Mouse (Mus musculus) limb, embryonic 14.5 days (tissue): Measurements from ENCODE around the gene Papln. TPM values are rescaled to one million over a fixed set of nuclear protein-coding genes. Genes with fewer than 3 reads are reported as not detected.
A peak's percentile ranks its signal among the peaks of the same experiment; 100 is the strongest.

Experiments used
- ATAC-seq: fragments of 200-750 bp; cut with Nextera tagmentation; 2 replicates; pipeline ENCODE4 v1.8.0; 2017; ENCODE audit warnings: low read depth, moderate number of reproducible peaks, moderate TSS enrichment; ENCODE audit not compliant: low FRiP score
- DNase-seq: peaks from one replicate; pipeline ENCODE4 v3.0.0-alpha.2; 2015; ENCODE audit warnings: low spot score
- H3K27ac ChIP-seq: fragments of 300-500 bp; sonication (generic); replicated peaks from 2 replicates; pipeline ENCODE4 v1.5.1; 2014; ENCODE audit warnings: low read depth, mild to moderate bottlenecking, low read length, moderate library complexity, mixed read lengths
- H3K27me3 ChIP-seq: fragments of 300-500 bp; sonication (generic); 2 replicates; pipeline ENCODE4 v1.6.1; 2014; ENCODE audit warnings: low read length, mixed read lengths; ENCODE audit not compliant: control insufficient read depth, insufficient read depth
- H3K36me3 ChIP-seq: fragments of 300-500 bp; sonication (generic); 2 replicates; pipeline ENCODE4 v1.6.1; 2014; ENCODE audit warnings: mild to moderate bottlenecking, low read length, moderate library complexity, mixed read lengths; ENCODE audit not compliant: control insufficient read depth, insufficient read depth
- H3K4me1 ChIP-seq: fragments of 300-500 bp; sonication (generic); 2 replicates; pipeline ENCODE4 v1.6.1; 2014; ENCODE audit warnings: antibody characterized with exemption, low read length, mixed read lengths; ENCODE audit not compliant: control insufficient read depth, insufficient read depth
- H3K4me2 ChIP-seq: fragments of 300-500 bp; sonication (generic); replicated peaks from 2 replicates; pipeline ENCODE4 v1.6.1; 2014; ENCODE audit warnings: low read depth, mild to moderate bottlenecking, low read length, moderate library complexity; ENCODE audit not compliant: severe bottlenecking
- H3K4me3 ChIP-seq: fragments of 300-500 bp; sonication (generic); replicated peaks from 2 replicates; pipeline ENCODE4 v1.5.1; 2014; ENCODE audit warnings: low read length
- H3K9ac ChIP-seq: fragments of 300-500 bp; sonication (generic); 2 replicates; pipeline ENCODE4 v1.6.1; 2014; ENCODE audit warnings: mild to moderate bottlenecking, low read depth, low read length, moderate library complexity; ENCODE audit not compliant: severe bottlenecking
- H3K9me3 ChIP-seq: fragments of 300-500 bp; sonication (generic); 2 replicates; pipeline ENCODE4 v1.6.1; 2016; ENCODE audit warnings: low read length; ENCODE audit not compliant: control insufficient read depth
- POLR2A ChIP-seq: fragments of 200-500 bp; IDR thresholded peaks from 2 replicates; pipeline ENCODE4 v1.8.0; 2012; ENCODE audit warnings: inconsistent platforms, mild to moderate bottlenecking, moderate library complexity, borderline replicate concordance; ENCODE audit not compliant: insufficient read depth, insufficient read length; ENCODE audit errors: extremely low read depth
- WGBS: fragments of 180-500 bp; shearing (Covaris S2); extraction: QIAGEN DNeasy Blood & Tissue Kit; methylation state at CpG from one replicate; pipeline ENCODE4 v1.1.7; 2014; 5-methylcytosine and 5-hydroxymethylcytosine counted together
- polyA plus RNA-seq, 2 experiments: library from polyadenylated mRNA; depleted of rRNA in 1 of 2; stranded (reverse) in 1 of 2; unstranded in 1 of 2; fragments of >200 nt; fragmentation: Nextera tagmentation in 1 of 2; extraction: Ambion mirVana in 1 of 2; gene quantifications; 2 replicates each; pipeline versions ENCODE4 v1.2.1 to v1.2.3; 2012 to 2014

The Papln gene
- polyA plus RNA-seq, 2 experiments: 2.0 to 5.2 TPM

DNA sequence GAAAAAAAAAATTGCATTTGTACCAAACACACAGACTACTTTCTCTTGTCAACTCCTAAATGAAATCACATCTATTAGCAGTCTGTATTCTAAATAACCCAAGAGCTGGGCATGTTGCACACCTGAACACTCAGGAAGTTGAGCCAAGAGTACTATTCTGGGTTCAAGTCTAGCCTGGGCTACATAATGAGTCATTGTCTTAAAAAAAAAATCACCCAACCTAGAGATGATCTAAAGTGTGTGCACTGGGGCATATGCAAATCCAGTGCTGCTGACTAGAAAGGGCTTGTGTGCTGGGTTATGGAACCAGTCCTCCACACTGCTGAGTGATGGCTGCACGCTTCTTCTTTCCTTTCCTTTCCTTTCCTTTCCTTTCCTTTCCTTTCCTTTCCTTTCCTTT lies 24.8 kb upstream of the Papln start:
- Histone ChIP-seq H3K4me1 (no peaks in the 10 kb centered on the region), H3K4me3 (no peak overlapping the region), H3K27ac (no peak overlapping the region), H3K36me3 (peaks cover 34% of the 10 kb centered on the region), H3K4me2 (no peak overlapping the region), H3K9me3 (no peaks in the 10 kb centered on the region), H3K9ac (no peak overlapping the region), H3K27me3 (no peaks in the 10 kb centered on the region)
- 91% methylated on average over 1 of the region's 1 CpGs for WGBS
- DNase-seq: no peak
- ATAC-seq: no peak
- TF ChIP-seq POLR2A: no peak

DNA sequence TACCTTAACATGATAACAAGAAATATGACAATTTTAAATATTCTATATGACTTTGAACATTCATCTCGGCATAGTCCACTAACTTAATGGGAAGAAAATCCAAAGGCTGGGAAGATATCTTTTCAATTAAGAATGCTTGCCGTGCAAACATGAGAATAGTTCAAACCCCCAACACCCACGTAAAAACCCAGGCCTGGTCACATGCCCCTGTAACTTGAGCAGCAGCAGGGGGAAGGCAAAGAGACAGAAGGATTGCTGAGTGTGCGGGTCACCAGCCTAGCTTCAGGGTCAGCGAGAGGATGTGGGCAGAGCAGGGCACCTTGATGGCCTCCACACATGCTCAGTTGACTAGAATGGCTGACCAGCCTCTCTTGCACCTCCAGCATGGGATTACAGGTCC lies 21.7 kb upstream of the Papln start:
- no peak overlapping the region for H3K27ac ChIP-seq
- no peak overlapping the region for H3K4me3 ChIP-seq
- no peak for TF ChIP-seq POLR2A
- H3K36me3 ChIP-seq: peaks cover 6% of the 10 kb centered on the region; the same call in 1 of the 2 replicates
- no peak overlapping the region for H3K9ac ChIP-seq
- no peak overlapping the region for H3K4me2 ChIP-seq
- peaks cover 4% of the 10 kb centered on the region; the same call in 1 of the 2 replicates for H3K4me1 ChIP-seq
- H3K9me3 ChIP-seq: no peaks in the 10 kb centered on the region
- no peak for DNase-seq
- no peak for ATAC-seq
- H3K27me3 ChIP-seq: no peaks in the 10 kb centered on the region
- 43% methylated on average over 5 of the region's 5 CpGs for WGBS

DNA sequence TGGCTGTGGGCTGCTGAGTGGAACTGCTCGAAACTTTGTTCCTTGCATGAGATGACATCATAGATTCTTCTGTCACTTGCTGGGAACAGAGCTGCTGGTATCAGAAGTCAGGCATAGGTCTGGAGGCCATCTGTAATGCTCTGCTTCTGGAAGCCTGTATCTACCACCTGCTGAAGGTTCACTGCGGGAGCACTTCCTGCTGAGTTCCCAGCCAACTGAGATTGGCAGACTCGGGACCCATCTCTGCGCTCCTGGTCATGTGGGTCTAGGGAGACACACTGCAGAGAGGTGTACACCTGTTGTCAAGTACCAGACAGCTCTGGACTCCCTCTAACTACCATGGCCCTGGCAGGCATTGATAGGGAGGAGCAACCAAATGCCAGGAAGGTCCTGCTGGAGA lies 20.6 kb upstream of the Papln start:
- WGBS: 71% methylated on average over 4 of the region's 4 CpGs
- no peak for TF ChIP-seq POLR2A
- ATAC-seq: no peak

DNA sequence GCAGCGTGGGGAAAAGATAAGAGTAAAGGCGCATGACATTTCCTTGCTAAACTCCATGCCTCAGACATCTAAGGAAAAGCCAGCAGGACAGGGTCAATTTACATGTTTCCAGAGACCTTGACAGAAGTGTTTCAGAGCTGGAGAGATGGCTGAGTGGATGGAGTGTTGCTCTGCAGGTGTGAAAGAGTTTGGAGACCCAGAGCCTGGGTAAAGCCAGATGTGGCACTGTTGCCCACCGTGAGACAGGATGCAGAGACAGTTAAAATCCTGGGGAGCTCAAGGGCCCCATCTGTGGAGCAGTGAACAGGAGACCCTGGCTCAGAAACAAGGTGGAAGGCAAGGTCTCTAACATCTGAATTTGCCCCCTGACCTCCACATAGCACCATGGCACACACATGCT lies 19.7 kb upstream of the Papln start:
- 57% methylated on average over 3 of the region's 3 CpGs for WGBS
- no peak for TF ChIP-seq POLR2A

More for the DNA sequence above, 20.6 kb upstream of the Papln start:
- Histone ChIP-seq H3K27ac (no peak overlapping the region), H3K4me2 (no peak overlapping the region), H3K9ac (no peak overlapping the region), H3K27me3 (no peaks in the 10 kb centered on the region), H3K4me3 (no peak overlapping the region), H3K9me3 (no peaks in the 10 kb centered on the region), H3K4me1 (peaks cover 4% of the 10 kb centered on the region; the same call in 1 of the 2 replicates), H3K36me3 (no peaks in the 10 kb centered on the region)
- no peak for DNase-seq

DNA sequence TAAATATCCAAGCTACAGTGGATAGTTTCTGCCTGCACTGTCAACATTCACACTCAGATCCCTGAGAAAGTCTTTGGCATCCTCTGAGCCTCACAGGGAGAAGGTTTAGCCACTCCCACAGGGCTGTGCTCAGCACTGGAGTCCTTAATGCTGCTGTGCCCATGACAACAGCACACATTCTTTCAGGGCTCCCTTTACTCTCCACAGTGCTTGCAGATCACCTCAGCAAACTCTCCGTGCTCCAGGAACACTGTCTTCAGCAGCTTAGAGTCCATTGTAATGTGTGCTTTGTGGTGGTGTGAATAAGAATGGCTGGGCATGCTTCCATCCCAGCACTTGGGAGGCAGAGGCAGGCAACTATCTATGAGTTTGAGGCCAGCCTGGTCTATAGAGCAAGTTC lies 14.2 kb upstream of the Papln start:
- Histone ChIP-seq H3K4me3 (no peak overlapping the region), H3K27me3 (no peaks in the 10 kb centered on the region), H3K9me3 (no peaks in the 10 kb centered on the region), H3K4me2 (no peak overlapping the region), H3K4me1 (peaks cover 10% of the 10 kb centered on the region; the same call in 1 of the 2 replicates), H3K36me3 (no peaks in the 10 kb centered on the region), H3K9ac (no peak overlapping the region), H3K27ac (no peak overlapping the region)
- no peak for DNase-seq
- TF ChIP-seq POLR2A: no peak
- 69% methylated on average over 1 of the region's 1 CpGs for WGBS
- ATAC-seq: no peak

More for the DNA sequence above, 19.7 kb upstream of the Papln start:
- H3K36me3 ChIP-seq: no peaks in the 10 kb centered on the region
- no peak overlapping the region for H3K4me3 ChIP-seq
- H3K4me2 ChIP-seq: no peak overlapping the region
- ATAC-seq: no peak
- H3K4me1 ChIP-seq: peaks cover 4% of the 10 kb centered on the region; the same call in 1 of the 2 replicates
- H3K27me3 ChIP-seq: no peaks in the 10 kb centered on the region
- no peaks in the 10 kb centered on the region for H3K9me3 ChIP-seq
- no peak overlapping the region for H3K9ac ChIP-seq
- H3K27ac ChIP-seq: no peak overlapping the region
- no peak for DNase-seq

DNA sequence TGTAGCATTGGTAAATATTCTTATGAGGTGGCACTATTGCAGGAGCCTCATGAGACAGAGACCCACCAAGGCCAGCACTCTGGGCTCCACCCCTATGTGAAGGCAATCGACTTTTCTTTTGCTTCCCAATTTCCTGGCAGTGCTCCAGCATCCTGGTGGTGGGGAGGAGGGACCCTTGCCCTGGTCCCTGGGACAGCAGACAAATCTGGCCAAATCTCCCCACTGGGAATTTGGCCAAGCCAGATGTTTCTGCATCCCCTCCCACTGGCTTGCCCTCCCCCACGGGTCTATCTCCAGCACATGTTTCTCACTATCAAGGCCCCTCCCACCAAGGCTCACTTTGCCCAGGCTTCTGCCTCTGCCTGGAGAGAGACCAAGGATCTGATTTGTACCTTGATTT lies 10.9 kb upstream of the Papln start:
- Histone ChIP-seq H3K27me3 (no peaks in the 10 kb centered on the region), H3K9ac (no peak overlapping the region), H3K4me2 (no peak overlapping the region), H3K36me3 (no peaks in the 10 kb centered on the region), H3K27ac (no peak overlapping the region), H3K9me3 (no peaks in the 10 kb centered on the region), H3K4me1 (peaks cover 7% of the 10 kb centered on the region; the same call in 1 of the 2 replicates), H3K4me3 (no peak overlapping the region)
- WGBS: 9% methylated on average over 2 of the region's 2 CpGs
- no peak for TF ChIP-seq POLR2A
- DNase-seq (peak; percentile 52), ATAC-seq (no peak)
